Mouse (Mus musculus): ENCODE results near the gene Crocc2. TPM values are rescaled to one million over a fixed set of nuclear protein-coding genes. Genes with fewer than 3 reads are reported as not detected.

Crocc2 gene
- polyA plus RNA-seq, 1 experiment from 2014 or later: 0.33 TPM

DNA sequence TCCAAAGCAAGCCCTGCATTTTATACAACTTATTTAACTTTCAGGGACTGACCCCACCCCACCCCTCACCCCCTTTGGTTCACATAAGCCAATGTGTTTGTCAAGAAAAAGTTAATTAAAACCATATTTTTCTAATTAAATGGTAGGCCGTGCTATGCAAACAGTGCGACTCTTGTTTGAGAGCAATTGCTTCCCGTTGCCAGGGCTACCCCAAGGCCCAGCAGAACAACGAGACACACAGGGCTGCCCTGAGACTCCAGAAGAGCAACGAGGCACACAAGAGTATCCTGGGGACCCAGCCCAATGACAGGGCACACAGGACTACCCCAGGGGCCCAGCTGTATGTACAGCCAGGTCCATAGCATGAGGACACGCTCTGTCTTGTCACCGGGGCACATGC is 52.3 kb downstream of the Crocc2 start:
- Histone ChIP-seq H3K9me3 (no peaks in the 10 kb centered on the region), H3K36me3 (no peaks in the 10 kb centered on the region), H3K4me1 (replicated peaks) (peaks cover 81% of the 10 kb centered on the region), H3K27me3 (no peaks in the 10 kb centered on the region), H3K9ac (replicated peaks) (no peak overlapping the region; the same call in 1 of the 2 replicates), H3K4me2 (peak overlapping the region; percentile 7; the same call in 1 of the 2 replicates), H3K4me3 (replicated peaks) (no peak overlapping the region), H3K27ac (peak overlapping the region; percentile 92)
- peak; percentile 72 for ATAC-seq (ENCODE audit: insufficient number of reproducible peaks, insufficient read depth, low FRiP score, low TSS enrichment, low read depth)
- WGBS: 37% methylated on average over 7 of the region's 7 CpGs

- no peak overlapping the region for H3K9ac ChIP-seq (replicated peaks)
- H3K27ac ChIP-seq: peak overlapping the region; percentile 92
- no peak for ATAC-seq (ENCODE audit: insufficient number of reproducible peaks, insufficient read depth, low FRiP score, low TSS enrichment, low read depth)
- WGBS: 7% methylated on average over 18 of the region's 18 CpGs
- no peak overlapping the region for H3K4me3 ChIP-seq (replicated peaks)
- no peak overlapping the region for H3K4me2 ChIP-seq
- H3K4me1 ChIP-seq (replicated peaks): peaks cover 78% of the 10 kb centered on the region
- H3K27me3 ChIP-seq: no peaks in the 10 kb centered on the region
- H3K9me3 ChIP-seq: no peaks in the 10 kb centered on the region
- H3K36me3 ChIP-seq: no peaks in the 10 kb centered on the region
These were observed 55.4 kb downstream of the Crocc2 start for GRCm38 (mm10) chr1:93223972-93224371.

GRCm38 (mm10) chr1:93225226-93225625 is 56.7 kb downstream of the Crocc2 start:
- WGBS: 13% methylated on average over 4 of the region's 4 CpGs
- Histone ChIP-seq H3K4me3 (replicated peaks) (no peak overlapping the region), H3K4me1 (replicated peaks) (peaks cover 74% of the 10 kb centered on the region), H3K27ac (peak overlapping the region; percentile 92), H3K9me3 (no peaks in the 10 kb centered on the region), H3K27me3 (no peaks in the 10 kb centered on the region), H3K9ac (replicated peaks) (no peak overlapping the region), H3K4me2 (peak overlapping the region; percentile 3; the same call in 1 of the 2 replicates), H3K36me3 (no peaks in the 10 kb centered on the region)
- no peak for ATAC-seq (ENCODE audit: insufficient number of reproducible peaks, insufficient read depth, low FRiP score, low TSS enrichment, low read depth)

DNA sequence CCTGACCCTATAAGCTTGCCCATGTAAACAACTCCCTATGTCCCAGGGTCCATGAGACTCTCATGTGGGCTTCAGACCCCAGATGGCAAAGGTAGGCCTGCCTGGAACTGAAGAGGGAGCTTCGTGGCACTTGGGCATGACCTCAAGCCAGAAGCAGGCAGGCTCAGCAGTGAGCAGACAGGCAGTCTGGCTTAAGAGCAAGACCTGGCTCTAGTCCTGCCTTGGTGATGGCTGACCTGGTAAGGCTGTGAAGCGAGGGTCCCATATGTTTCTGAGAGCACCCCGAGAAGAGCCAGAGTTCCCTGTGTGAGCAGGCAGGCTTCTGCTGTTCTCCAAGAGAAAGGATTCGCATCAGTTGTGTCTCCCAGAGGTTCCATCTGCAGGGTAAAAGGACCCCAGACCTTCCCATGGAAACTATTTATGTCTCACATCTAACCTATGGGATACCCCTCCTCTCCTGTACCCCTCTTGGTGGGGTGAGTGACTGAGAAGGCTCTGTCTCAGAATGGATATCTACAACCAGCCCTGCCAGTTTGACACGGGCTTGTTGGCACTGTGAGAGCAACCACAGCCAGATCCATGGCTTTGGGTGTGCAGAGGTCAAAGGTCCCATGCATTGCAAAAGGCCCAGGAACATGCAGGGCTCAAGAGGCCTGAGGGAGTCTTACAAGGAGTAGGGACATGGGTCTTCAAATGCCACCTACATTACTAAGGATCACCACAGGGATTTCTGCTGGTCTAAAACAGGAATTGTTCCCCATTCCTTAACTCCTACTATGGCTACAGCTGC is 57.4 kb downstream of the Crocc2 start:
- Histone ChIP-seq H3K4me2 (no peak overlapping the region), H3K9me3 (no peaks in the 10 kb centered on the region), H3K36me3 (no peaks in the 10 kb centered on the region), H3K27ac (peak overlapping the region; percentile 92), H3K9ac (replicated peaks) (no peak overlapping the region), H3K4me3 (replicated peaks) (no peak overlapping the region), H3K27me3 (no peaks in the 10 kb centered on the region), H3K4me1 (replicated peaks) (peaks cover 67% of the 10 kb centered on the region)
- ATAC-seq (ENCODE audit: insufficient number of reproducible peaks, insufficient read depth, low FRiP score, low TSS enrichment, low read depth): no peak
- 60% methylated on average over 5 of the region's 5 CpGs for WGBS

DNA sequence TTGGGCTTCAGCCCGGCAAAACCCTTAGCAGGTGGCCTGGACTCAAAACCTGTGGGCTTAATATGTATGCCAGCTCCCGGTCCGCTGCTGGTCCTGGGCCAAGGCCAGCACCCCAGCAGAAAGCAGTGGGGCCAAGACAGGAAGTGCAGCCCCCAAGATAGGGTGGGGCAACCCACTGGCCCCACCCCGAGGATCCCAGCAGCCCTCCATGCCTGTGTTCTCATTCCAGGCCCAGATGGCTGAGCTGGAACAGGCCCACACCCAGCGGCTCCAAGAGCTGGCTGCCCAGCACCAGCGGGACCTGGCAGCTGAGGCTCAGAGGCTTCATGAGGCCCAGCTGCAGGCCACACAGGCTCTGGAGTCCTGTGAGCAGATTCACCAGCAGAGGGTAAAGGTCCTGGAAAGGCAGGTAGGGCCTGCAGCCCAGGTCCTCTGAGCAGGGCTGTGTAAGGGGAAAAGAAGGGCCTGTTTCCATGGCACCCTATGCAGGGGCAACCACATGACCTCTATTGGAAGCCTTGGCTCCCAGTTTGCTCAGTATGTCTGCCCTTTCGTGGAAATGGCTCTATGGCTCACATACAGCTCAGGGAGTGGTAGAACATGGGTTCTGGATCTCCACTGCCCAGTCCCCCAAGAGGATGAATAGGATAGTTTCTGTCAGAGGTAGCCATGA is 58.9 kb downstream of the Crocc2 start:
- Histone ChIP-seq H3K36me3 (no peaks in the 10 kb centered on the region), H3K27me3 (no peaks in the 10 kb centered on the region), H3K27ac (peak overlapping the region; percentile 54), H3K9me3 (no peaks in the 10 kb centered on the region), H3K4me3 (replicated peaks) (no peak overlapping the region), H3K9ac (replicated peaks) (no peak overlapping the region), H3K4me2 (no peak overlapping the region), H3K4me1 (replicated peaks) (peaks cover 75% of the 10 kb centered on the region)
- ATAC-seq (ENCODE audit: insufficient number of reproducible peaks, insufficient read depth, low FRiP score, low TSS enrichment, low read depth): no peak
- WGBS: 74% methylated on average over 7 of the region's 7 CpGs

DNA sequence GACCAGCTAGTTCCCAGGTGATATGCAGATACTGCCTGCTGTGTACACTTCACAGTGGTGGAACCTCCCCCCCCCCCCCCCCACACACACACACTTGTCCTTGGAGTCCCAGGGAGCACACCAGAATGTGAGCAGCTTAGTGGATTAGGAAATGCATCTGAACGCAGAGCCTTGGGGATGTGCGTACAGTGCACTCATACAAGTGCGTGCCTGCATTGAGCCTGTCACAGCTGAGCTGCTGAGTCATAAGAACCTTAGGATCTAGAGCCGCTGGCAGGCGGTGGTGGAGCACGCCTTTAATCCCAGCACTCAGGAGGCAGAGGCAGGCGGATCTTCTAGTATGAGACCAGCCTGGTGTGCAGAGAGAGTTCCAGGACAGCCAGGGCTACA is 59.4 kb downstream of the Crocc2 start:
- H3K9me3 ChIP-seq: no peaks in the 10 kb centered on the region
- H3K4me3 ChIP-seq (replicated peaks): no peak overlapping the region
- no peaks in the 10 kb centered on the region for H3K36me3 ChIP-seq
- WGBS: 95% methylated on average over 7 of the region's 7 CpGs
- no peak overlapping the region for H3K4me2 ChIP-seq
- no peak overlapping the region for H3K9ac ChIP-seq (replicated peaks)
- H3K4me1 ChIP-seq (replicated peaks): peaks cover 77% of the 10 kb centered on the region
- H3K27ac ChIP-seq: no peak overlapping the region
- ATAC-seq (ENCODE audit: insufficient number of reproducible peaks, insufficient read depth, low FRiP score, low TSS enrichment, low read depth): no peak
- H3K27me3 ChIP-seq: no peaks in the 10 kb centered on the region

DNA sequence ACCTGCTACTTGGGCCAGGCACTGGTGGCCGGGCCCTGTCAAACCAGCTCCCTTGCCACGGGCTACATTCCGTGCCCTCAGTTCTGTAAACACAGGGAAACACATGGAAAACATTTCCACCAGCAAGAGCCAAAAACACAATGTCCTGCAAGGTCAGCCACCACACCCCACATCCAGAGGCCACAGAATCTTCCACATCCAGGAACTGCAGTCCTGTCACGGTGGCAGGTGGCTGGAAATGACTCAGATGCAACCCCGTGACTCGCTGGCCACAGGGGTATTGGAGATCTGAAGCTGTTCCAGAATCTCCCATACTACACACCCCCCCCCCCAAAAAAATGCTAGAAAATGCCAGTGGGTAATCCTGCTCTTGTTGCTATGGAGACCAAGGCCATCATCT is 60.7 kb downstream of the Crocc2 start:
- Histone ChIP-seq H3K27me3 (no peaks in the 10 kb centered on the region), H3K36me3 (no peaks in the 10 kb centered on the region), H3K27ac (no peak overlapping the region), H3K4me3 (replicated peaks) (no peak overlapping the region), H3K4me2 (no peak overlapping the region), H3K9me3 (no peaks in the 10 kb centered on the region), H3K4me1 (replicated peaks) (peaks cover 77% of the 10 kb centered on the region), H3K9ac (replicated peaks) (no peak overlapping the region)
- 81% methylated on average over 6 of the region's 6 CpGs for WGBS
- no peak for ATAC-seq (ENCODE audit: insufficient number of reproducible peaks, insufficient read depth, low FRiP score, low TSS enrichment, low read depth)

DNA sequence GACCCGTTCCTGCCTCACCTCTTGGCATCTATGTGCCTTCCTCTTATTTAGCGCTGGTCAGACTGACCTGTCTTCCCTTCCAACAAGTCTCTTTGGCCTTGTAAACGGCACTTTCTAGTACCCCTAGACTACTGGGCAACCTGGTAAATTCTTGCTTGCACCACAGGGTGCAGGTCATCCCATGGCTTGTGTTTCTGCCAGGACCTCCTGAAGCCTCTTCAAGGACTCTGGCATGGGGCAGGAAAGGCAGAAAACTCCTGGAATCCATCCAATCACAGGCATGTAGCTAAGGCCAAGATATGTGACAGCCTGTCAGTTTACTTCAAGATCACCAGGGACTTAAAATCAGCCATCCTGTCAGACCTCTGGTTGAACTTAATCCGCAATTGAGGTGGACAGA is 61.1 kb downstream of the Crocc2 start:
- Histone ChIP-seq H3K4me1 (replicated peaks) (peaks cover 77% of the 10 kb centered on the region), H3K36me3 (no peaks in the 10 kb centered on the region), H3K27ac (no peak overlapping the region), H3K4me3 (replicated peaks) (no peak overlapping the region), H3K27me3 (no peaks in the 10 kb centered on the region), H3K9ac (replicated peaks) (no peak overlapping the region), H3K4me2 (no peak overlapping the region), H3K9me3 (no peaks in the 10 kb centered on the region)
- ATAC-seq (ENCODE audit: insufficient number of reproducible peaks, insufficient read depth, low FRiP score, low TSS enrichment, low read depth): no peak
- WGBS: 74% methylated on average over 4 of the region's 4 CpGs

DNA sequence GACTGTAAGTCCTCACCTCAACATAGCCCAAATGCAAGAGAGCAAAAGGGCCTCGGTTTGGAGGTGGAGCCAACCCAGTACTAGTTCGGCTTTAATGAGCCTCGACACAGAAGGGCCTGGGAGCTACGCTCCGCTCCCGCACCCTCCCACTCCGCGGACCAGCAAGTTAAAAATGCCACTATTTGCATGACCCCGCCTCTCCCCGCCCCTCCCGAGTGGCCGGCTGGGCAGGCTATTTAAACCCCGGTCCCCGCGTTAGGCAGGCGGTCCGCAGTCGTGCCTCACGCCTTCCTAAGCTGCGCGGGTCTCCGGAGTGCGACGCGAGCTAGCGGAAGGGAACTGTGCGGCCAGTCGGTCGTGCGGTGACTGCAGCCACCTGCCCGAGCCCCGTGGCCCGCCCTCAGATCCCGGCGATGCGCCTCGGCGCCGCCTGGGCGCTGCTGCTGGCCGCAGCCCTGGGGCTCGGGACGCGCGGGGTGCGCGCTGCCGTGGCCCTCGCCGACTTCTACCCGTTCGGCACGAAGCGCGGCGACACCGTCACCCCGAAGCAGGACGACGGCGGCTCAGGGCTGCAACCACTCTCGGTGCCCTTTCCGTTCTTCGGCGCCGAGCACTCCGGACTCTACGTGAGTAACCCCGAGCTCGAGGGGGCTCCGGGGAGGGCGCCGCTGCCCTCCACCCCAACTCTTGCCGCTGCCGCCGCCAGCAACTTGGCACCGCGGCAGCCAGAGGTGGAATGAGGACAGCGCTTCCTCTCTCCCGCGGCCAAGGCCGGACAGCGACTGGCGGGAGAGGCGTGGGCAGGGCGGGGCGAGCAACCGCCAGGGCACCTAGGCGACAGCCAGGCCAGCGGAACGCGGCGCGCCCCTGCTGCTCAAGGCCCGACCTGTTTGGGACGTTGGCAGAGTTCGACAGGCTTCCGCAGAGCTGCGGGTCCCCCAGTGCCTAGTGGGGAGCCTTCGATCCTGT is 67.3 kb downstream of the Crocc2 start, which contains the start of gene Sned1:
Sned1 (plus strand) TSS at position 266 of the 969 bp plus-strand sequence.
- Histone ChIP-seq H3K27ac (peak within 1 kb of the TSS; percentile 72), H3K36me3 (peaks cover 19% of the 10 kb centered on the region), H3K9ac (replicated peaks) (peak within 1 kb of the TSS; percentile 81), H3K4me1 (replicated peaks) (peaks cover 81% of the 10 kb centered on the region), H3K4me3 (replicated peaks) (peak within 1 kb of the TSS; percentile 74), H3K27me3 (peaks cover 19% of the 10 kb centered on the region), H3K9me3 (no peaks in the 10 kb centered on the region), H3K4me2 (peak within 1 kb of the TSS; percentile 95)
- WGBS: under 1% methylated on average over 100 of the region's 100 CpGs
- ATAC-seq (ENCODE audit: insufficient number of reproducible peaks, insufficient read depth, low FRiP score, low TSS enrichment, low read depth): peak; percentile 86

DNA sequence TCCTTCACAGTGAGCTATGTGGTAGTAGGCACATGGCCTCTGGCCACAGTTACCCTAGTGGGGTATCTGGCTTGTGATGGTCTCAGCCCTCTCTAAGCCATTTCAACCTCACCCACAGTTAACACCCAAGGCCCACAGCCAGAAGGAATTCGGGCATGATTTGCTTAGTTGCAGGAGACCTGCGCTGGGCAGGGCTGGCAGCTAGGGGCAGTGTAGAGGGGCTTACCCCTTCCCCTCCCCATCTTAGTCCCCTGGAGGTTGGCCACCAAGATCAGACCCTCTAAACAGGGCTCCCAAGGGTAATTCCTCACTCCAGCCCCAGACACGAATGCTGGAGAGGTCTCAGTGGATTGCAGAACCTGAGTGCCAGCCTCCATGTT is 68.0 kb downstream of the Crocc2 start:
- peak overlapping the region; percentile 74 for H3K4me3 ChIP-seq (replicated peaks)
- ATAC-seq (ENCODE audit: insufficient number of reproducible peaks, insufficient read depth, low FRiP score, low TSS enrichment, low read depth): no peak
- H3K9me3 ChIP-seq: no peaks in the 10 kb centered on the region
- peak overlapping the region; percentile 95 for H3K4me2 ChIP-seq
- 5% methylated on average over 3 of the region's 3 CpGs for WGBS
- H3K9ac ChIP-seq (replicated peaks): peak overlapping the region; percentile 81
- peaks cover 19% of the 10 kb centered on the region for H3K27me3 ChIP-seq
- no peak overlapping the region for H3K27ac ChIP-seq
- H3K36me3 ChIP-seq: peaks cover 24% of the 10 kb centered on the region
- peaks cover 77% of the 10 kb centered on the region for H3K4me1 ChIP-seq (replicated peaks)

GRCm38 (mm10) chr1:93237676-93238075 is 69.2 kb downstream of the Crocc2 start:
- Histone ChIP-seq H3K27me3 (peaks cover 19% of the 10 kb centered on the region), H3K36me3 (peaks cover 33% of the 10 kb centered on the region), H3K27ac (no peak overlapping the region), H3K9ac (replicated peaks) (no peak overlapping the region), H3K4me3 (replicated peaks) (peak overlapping the region; percentile 74), H3K4me2 (peak overlapping the region; percentile 95), H3K9me3 (no peaks in the 10 kb centered on the region), H3K4me1 (replicated peaks) (peaks cover 67% of the 10 kb centered on the region)
- 88% methylated on average over 10 of the region's 10 CpGs for WGBS
- ATAC-seq (ENCODE audit: insufficient number of reproducible peaks, insufficient read depth, low FRiP score, low TSS enrichment, low read depth): no peak
